Mouse (Mus musculus): ENCODE measurements at regions not wholly inside any gene's neighbourhood (a gene's known extent, or its start where the extent isn't known, plus 50 kb on each side); places are given as distances from the start of the nearest gene placed in this dataset.

GRCm38 (mm10) chr13:110735511-110735910 is 340.7 kb downstream of the Plk2 start:
- Histone ChIP-seq H3K4me3 (ENCODE audit: insufficient read depth, low read depth, low read length) (no peak overlapping the region), H3K36me3 (ENCODE audit: control insufficient read depth, insufficient read depth, low read length) (no peaks in the 10 kb centered on the region)
- 53% methylated on average over 5 of the region's 5 CpGs for WGBS

GRCm38 (mm10) chr13:110741576-110742206 is 346.8 kb downstream of the Plk2 start:
- Histone ChIP-seq H3K36me3 (ENCODE audit: control insufficient read depth, insufficient read depth, low read length) (no peaks in the 10 kb centered on the region), H3K4me1 (ENCODE audit: control insufficient read depth, insufficient read depth, low read length) (no peaks in the 10 kb centered on the region), H3K27ac (ENCODE audit: insufficient read depth, low read depth, low read length) (no peak overlapping the region), H3K27me3 (replicated peaks; ENCODE audit: control insufficient read depth, insufficient read depth, low read length) (no peaks in the 10 kb centered on the region), H3K4me3 (ENCODE audit: insufficient read depth, low read depth, low read length) (no peak overlapping the region)
- DNase-seq = no peak
- no peak for TF ChIP-seq CTCF (conservative IDR thresholded peaks at IDR 0.05; ENCODE audit: insufficient read depth, insufficient read length, low read depth, low read length)
- TF ChIP-seq POLR2A (IDR thresholded peaks at IDR 0.05; ENCODE audit: low read depth, low read length) = no peak
- 72% methylated on average over 11 of the region's 11 CpGs for WGBS

More at GRCm38 (mm10) chr13:110735511-110735910, 340.7 kb downstream of the Plk2 start:
- H3K27me3 ChIP-seq (replicated peaks; ENCODE audit: control insufficient read depth, insufficient read depth, low read length) = no peaks in the 10 kb centered on the region
- DNase-seq = no peak
- H3K4me1 ChIP-seq (ENCODE audit: control insufficient read depth, insufficient read depth, low read length) = no peaks in the 10 kb centered on the region
- H3K27ac ChIP-seq (ENCODE audit: insufficient read depth, low read depth, low read length) = no peak overlapping the region
- no peak for TF ChIP-seq POLR2A (IDR thresholded peaks at IDR 0.05; ENCODE audit: low read depth, low read length)
- no peak for TF ChIP-seq CTCF (conservative IDR thresholded peaks at IDR 0.05; ENCODE audit: insufficient read depth, insufficient read length, low read depth, low read length)

- 48% methylated on average over 6 of the region's 6 CpGs for WGBS
- H3K27ac ChIP-seq (ENCODE audit: insufficient read depth, low read depth, low read length) = no peak overlapping the region
These were observed 352.5 kb downstream of the Plk2 start for GRCm38 (mm10) chr13:110747223-110747868.

GRCm38 (mm10) chr13:110752746-110753145 is 357.9 kb downstream of the Plk2 start:
- H3K27ac ChIP-seq (ENCODE audit: insufficient read depth, low read depth, low read length) = no peak overlapping the region
- no peak overlapping the region for H3K4me3 ChIP-seq (ENCODE audit: insufficient read depth, low read depth, low read length)
- 52% methylated on average over 4 of the region's 4 CpGs for WGBS
- no peak for TF ChIP-seq CTCF (conservative IDR thresholded peaks at IDR 0.05; ENCODE audit: insufficient read depth, insufficient read length, low read depth, low read length)
- no peak for TF ChIP-seq POLR2A (IDR thresholded peaks at IDR 0.05; ENCODE audit: low read depth, low read length)
- DNase-seq = no peak
- no peaks in the 10 kb centered on the region for H3K4me1 ChIP-seq (ENCODE audit: control insufficient read depth, insufficient read depth, low read length)
- no peaks in the 10 kb centered on the region for H3K36me3 ChIP-seq (ENCODE audit: control insufficient read depth, insufficient read depth, low read length)
- H3K27me3 ChIP-seq (replicated peaks; ENCODE audit: control insufficient read depth, insufficient read depth, low read length) = no peaks in the 10 kb centered on the region

More at GRCm38 (mm10) chr13:110747223-110747868, 352.5 kb downstream of the Plk2 start:
- no peaks in the 10 kb centered on the region for H3K4me1 ChIP-seq (ENCODE audit: control insufficient read depth, insufficient read depth, low read length)
- DNase-seq = peak; percentile 40
- no peaks in the 10 kb centered on the region for H3K27me3 ChIP-seq (replicated peaks; ENCODE audit: control insufficient read depth, insufficient read depth, low read length)
- TF ChIP-seq CTCF (conservative IDR thresholded peaks at IDR 0.05; ENCODE audit: insufficient read depth, insufficient read length, low read depth, low read length) = no peak
- no peak for TF ChIP-seq POLR2A (IDR thresholded peaks at IDR 0.05; ENCODE audit: low read depth, low read length)
- H3K36me3 ChIP-seq (ENCODE audit: control insufficient read depth, insufficient read depth, low read length) = no peaks in the 10 kb centered on the region
- no peak overlapping the region for H3K4me3 ChIP-seq (ENCODE audit: insufficient read depth, low read depth, low read length)

- DNase-seq = no peak
- 84% methylated on average over 9 of the region's 9 CpGs for WGBS
These were observed 359.7 kb downstream of the Plk2 start for GRCm38 (mm10) chr13:110754548-110754947.

GRCm38 (mm10) chr13:110756877-110757276 is 362.0 kb downstream of the Plk2 start:
- no peaks in the 10 kb centered on the region for H3K27me3 ChIP-seq (replicated peaks; ENCODE audit: control insufficient read depth, insufficient read depth, low read length)
- no peaks in the 10 kb centered on the region for H3K36me3 ChIP-seq (ENCODE audit: control insufficient read depth, insufficient read depth, low read length)
- DNase-seq = no peak
- WGBS = 77% methylated on average over 2 of the region's 2 CpGs
- no peaks in the 10 kb centered on the region for H3K4me1 ChIP-seq (ENCODE audit: control insufficient read depth, insufficient read depth, low read length)
- TF ChIP-seq CTCF (conservative IDR thresholded peaks at IDR 0.05; ENCODE audit: insufficient read depth, insufficient read length, low read depth, low read length) (no peak), POLR2A (IDR thresholded peaks at IDR 0.05; ENCODE audit: low read depth, low read length) (no peak)
- no peak overlapping the region for H3K4me3 ChIP-seq (ENCODE audit: insufficient read depth, low read depth, low read length)
- no peak overlapping the region for H3K27ac ChIP-seq (ENCODE audit: insufficient read depth, low read depth, low read length)

More at GRCm38 (mm10) chr13:110754548-110754947, 359.7 kb downstream of the Plk2 start:
- no peak overlapping the region for H3K4me3 ChIP-seq (ENCODE audit: insufficient read depth, low read depth, low read length)
- no peaks in the 10 kb centered on the region for H3K27me3 ChIP-seq (replicated peaks; ENCODE audit: control insufficient read depth, insufficient read depth, low read length)
- H3K27ac ChIP-seq (ENCODE audit: insufficient read depth, low read depth, low read length) = no peak overlapping the region
- H3K4me1 ChIP-seq (ENCODE audit: control insufficient read depth, insufficient read depth, low read length) = no peaks in the 10 kb centered on the region
- TF ChIP-seq POLR2A (IDR thresholded peaks at IDR 0.05; ENCODE audit: low read depth, low read length) (no peak), CTCF (conservative IDR thresholded peaks at IDR 0.05; ENCODE audit: insufficient read depth, insufficient read length, low read depth, low read length) (no peak)
- H3K36me3 ChIP-seq (ENCODE audit: control insufficient read depth, insufficient read depth, low read length) = no peaks in the 10 kb centered on the region

GRCm38 (mm10) chr13:110769210-110769609 is 374.4 kb downstream of the Plk2 start:
- H3K27me3 ChIP-seq (replicated peaks; ENCODE audit: control insufficient read depth, insufficient read depth, low read length) = no peaks in the 10 kb centered on the region
- no peak for TF ChIP-seq CTCF (conservative IDR thresholded peaks at IDR 0.05; ENCODE audit: insufficient read depth, insufficient read length, low read depth, low read length)
- TF ChIP-seq POLR2A (IDR thresholded peaks at IDR 0.05; ENCODE audit: low read depth, low read length) = no peak

More at GRCm38 (mm10) chr13:110769210-110769609, 374.4 kb downstream of the Plk2 start:
- H3K27ac ChIP-seq (ENCODE audit: insufficient read depth, low read depth, low read length) = no peak overlapping the region
- no peaks in the 10 kb centered on the region for H3K36me3 ChIP-seq (ENCODE audit: control insufficient read depth, insufficient read depth, low read length)
- no peaks in the 10 kb centered on the region for H3K4me1 ChIP-seq (ENCODE audit: control insufficient read depth, insufficient read depth, low read length)
- no peak for DNase-seq
- no peak overlapping the region for H3K4me3 ChIP-seq (ENCODE audit: insufficient read depth, low read depth, low read length)

Measured in kidney, adult 2 months (tissue).